Mouse (Mus musculus): ENCODE results near the gene AC170998.1. TPM values are rescaled to one million over a fixed set of nuclear protein-coding genes. Genes with fewer than 3 reads are reported as not detected.

The AC170998.1 gene
- polyA plus RNA-seq, 1 experiment from 2014 or later = 4.0 TPM

DNA sequence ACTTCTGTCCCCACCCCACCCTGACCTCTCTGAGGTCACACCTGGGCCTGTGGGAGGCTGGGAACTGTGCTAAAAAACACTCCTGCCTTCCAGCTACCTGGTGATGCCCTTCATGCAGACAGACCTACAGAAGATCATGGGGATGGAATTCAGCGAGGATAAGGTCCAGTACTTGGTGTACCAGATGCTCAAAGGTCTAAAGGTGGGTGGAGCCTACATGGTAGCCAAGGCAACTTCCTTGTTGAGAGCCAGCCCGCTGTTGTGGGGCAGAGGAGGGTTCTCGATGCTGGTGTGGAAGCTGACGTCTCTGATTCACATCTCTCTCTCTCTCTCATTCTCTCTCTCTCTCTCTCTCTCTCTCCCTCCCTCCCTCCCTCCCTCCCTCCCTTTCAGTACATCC, 49.3 kb downstream of the AC170998.1 start:
- H3K4me1 ChIP-seq = peaks cover 6% of the 10 kb centered on the region
- no peaks in the 10 kb centered on the region for H3K36me3 ChIP-seq
- WGBS = 88% methylated on average over 4 of the region's 4 CpGs
- no peak overlapping the region for H3K27ac ChIP-seq
- H3K27me3 ChIP-seq (ENCODE audit: low read depth, poor library complexity, severe bottlenecking) = peaks cover 20% of the 10 kb centered on the region
- H3K9me3 ChIP-seq (replicated peaks) = no peaks in the 10 kb centered on the region
- DNase-seq (ENCODE audit: low spot score) = no peak
- H3K4me3 ChIP-seq = no peak overlapping the region

Other genes with a start within 250 kb of the AC170998.1 start
- 32.5 and 32.6 TPM in 2 replicates for gene Fkbp5, start 208.6 kb upstream of the AC170998.1 start, polyA plus RNA-seq (2016; fragmentation: Nextera tagmentation; extraction: Ambion mirVana)
- gene Armc12, start 195.3 kb upstream of the AC170998.1 start, polyA plus RNA-seq (2016; fragmentation: Nextera tagmentation; extraction: Ambion mirVana) = not detected in 2 replicates
- not detected in 2 replicates for gene Clpsl2, start 176.7 kb upstream of the AC170998.1 start, polyA plus RNA-seq (2016; fragmentation: Nextera tagmentation; extraction: Ambion mirVana)
- gene Clps, start 165.3 kb upstream of the AC170998.1 start, polyA plus RNA-seq (2016; fragmentation: Nextera tagmentation; extraction: Ambion mirVana) = not detected in 2 replicates
- gene Lhfpl5, start 150.4 kb upstream of the AC170998.1 start, polyA plus RNA-seq (2016; fragmentation: Nextera tagmentation; extraction: Ambion mirVana) = 0.39 and 0.55 TPM in 2 replicates
- gene Srpk1, start 103.4 kb upstream of the AC170998.1 start, polyA plus RNA-seq (2016; fragmentation: Nextera tagmentation; extraction: Ambion mirVana) = 106 and 110 TPM in 2 replicates
- 0.49 TPM in 1 of 2 replicates, not detected in the other for gene Slc26a8, start 35.9 kb upstream of the AC170998.1 start, polyA plus RNA-seq (2016; fragmentation: Nextera tagmentation; extraction: Ambion mirVana)
- gene Mapk14, start 34.8 kb upstream of the AC170998.1 start, polyA plus RNA-seq (2016; fragmentation: Nextera tagmentation; extraction: Ambion mirVana) = 47.5 and 50.7 TPM in 2 replicates
- gene Mapk13, start 43.2 kb downstream of the AC170998.1 start, polyA plus RNA-seq (2016; fragmentation: Nextera tagmentation; extraction: Ambion mirVana) = 8.2 and 8.6 TPM in 2 replicates
- 11.6 and 14.0 TPM in 2 replicates for gene Brpf3, start 75.0 kb downstream of the AC170998.1 start, polyA plus RNA-seq (2016; fragmentation: Nextera tagmentation; extraction: Ambion mirVana)
- gene Pnpla1, start 132.3 kb downstream of the AC170998.1 start, polyA plus RNA-seq (2016; fragmentation: Nextera tagmentation; extraction: Ambion mirVana) = 0.03 and 0.04 TPM in 2 replicates
- gene 4930539E08Rik, start 189.2 kb downstream of the AC170998.1 start, polyA plus RNA-seq (2016; fragmentation: Nextera tagmentation; extraction: Ambion mirVana) = 0.05 and 0.10 TPM in 2 replicates
- gene Pxt1, start 217.8 kb downstream of the AC170998.1 start, polyA plus RNA-seq (2016; fragmentation: Nextera tagmentation; extraction: Ambion mirVana) = 0.24 and 0.45 TPM in 2 replicates
- gene Kctd20, start 225.9 kb downstream of the AC170998.1 start, polyA plus RNA-seq (2016; fragmentation: Nextera tagmentation; extraction: Ambion mirVana) = 121 and 129 TPM in 2 replicates